In the genomic region with DNA sequence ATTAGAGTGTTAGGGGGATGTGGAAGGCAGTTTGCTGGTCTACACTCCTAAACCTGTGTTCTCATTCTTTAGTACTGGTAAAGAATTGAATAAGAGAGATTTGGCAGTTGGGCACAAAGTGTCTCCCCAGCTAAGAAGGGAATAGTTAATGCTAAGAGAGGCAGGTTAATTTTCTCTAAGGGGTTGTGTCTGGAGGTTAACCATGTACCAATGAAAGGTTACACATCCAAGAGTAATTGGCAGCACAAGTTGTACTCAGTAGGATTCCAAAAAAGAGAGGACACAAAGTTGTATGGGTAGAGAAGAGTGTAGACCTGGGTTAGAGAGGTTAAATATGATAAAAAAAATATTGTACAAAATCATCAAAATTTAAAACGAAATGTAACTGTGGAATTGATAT, we compare ENCODE assay signal across 26 mouse cellular contexts.
"Had no signal": no experiment of that assay in that cellular context is flagged by ENCODE, and none has a peak within 500 bp of the region (broad histone marks: within the 10 kb centered on the region; RNA-seq: fewer than 3 reads in every experiment).

No protein-coding gene starts in this region.

- H3K9ac ChIP-seq: heart, embryonic 12.5 days; heart, embryonic 13.5 days; heart, embryonic 15.5 days; hindbrain, embryonic 12.5 days; hindbrain, embryonic 13.5 days; hindbrain, embryonic 14.5 days; hindbrain, embryonic 15.5 days; intestine, embryonic 15.5 days; kidney, embryonic 15.5 days had no signal

- DNase-seq: heart, adult 2 months; heart, postnatal 10 days; heart, postnatal 14 days; heart, postnatal 36 days; heart, postnatal 4 days; kidney, adult 18-20 months; kidney, postnatal 14 days; kidney, postnatal 25 days; kidney, postnatal 4 days; layer of hippocampus, adult 9-11 months; layer of hippocampus, postnatal 36 days had no signal

- H3K27me3 ChIP-seq: heart, embryonic 12.5 days; heart, embryonic 13.5 days; heart, embryonic 15.5 days; hindbrain, embryonic 12.5 days; hindbrain, embryonic 13.5 days; hindbrain, embryonic 15.5 days; intestine, embryonic 15.5 days; kidney, embryonic 15.5 days had no signal

- H3K4me3 ChIP-seq: heart, adult 2 months; heart, embryonic 10.5 days; heart, embryonic 12.5 days; heart, embryonic 13.5 days; heart, embryonic 15.5 days; hindbrain, embryonic 10.5 days; hindbrain, embryonic 12.5 days; hindbrain, embryonic 13.5 days; hindbrain, embryonic 15.5 days; intestine, embryonic 15.5 days; kidney, embryonic 15.5 days; layer of hippocampus, adult 2 months; left cerebral cortex, adult 2 months had no signal

- H3K4me1 ChIP-seq: heart, embryonic 10.5 days; heart, embryonic 12.5 days; heart, embryonic 13.5 days; heart, embryonic 15.5 days; hindbrain, embryonic 10.5 days; hindbrain, embryonic 12.5 days; hindbrain, embryonic 13.5 days; hindbrain, embryonic 15.5 days; intestine, embryonic 15.5 days; kidney, embryonic 15.5 days had no signal

- H3K36me3 ChIP-seq: heart, embryonic 10.5 days; heart, embryonic 12.5 days; heart, embryonic 13.5 days; heart, embryonic 15.5 days; hindbrain, embryonic 10.5 days; hindbrain, embryonic 12.5 days; hindbrain, embryonic 13.5 days; hindbrain, embryonic 15.5 days; intestine, embryonic 15.5 days; kidney, embryonic 15.5 days had no signal

- H3K27ac ChIP-seq: heart, adult 2 months; heart, embryonic 10.5 days; heart, embryonic 13.5 days; heart, embryonic 15.5 days; hindbrain, embryonic 10.5 days; hindbrain, embryonic 12.5 days; hindbrain, embryonic 13.5 days; hindbrain, embryonic 14.5 days; hindbrain, embryonic 15.5 days; hindbrain, postnatal 0 days; intestine, embryonic 15.5 days; kidney, embryonic 15.5 days; kidney, postnatal 0 days; layer of hippocampus, adult 2 months; left cerebral cortex, adult 2 months had no signal
